Mouse (Mus musculus) megakaryocyte, embryonic 14.5 days (primary cell): ENCODE data around the gene Prss22.

Experiments
- FLI1 ChIP-seq: IDR thresholded peaks from 2 replicates; pipeline ENCODE4 v1.6.1; 2012; ENCODE audit warnings: low read length, inconsistent platforms, mixed read lengths
- GATA1 ChIP-seq: IDR thresholded peaks from 3 replicates; pipeline ENCODE4 v1.6.1; 2012; ENCODE audit warnings: mixed read lengths, low read length, inconsistent platforms, borderline replicate concordance

DNA sequence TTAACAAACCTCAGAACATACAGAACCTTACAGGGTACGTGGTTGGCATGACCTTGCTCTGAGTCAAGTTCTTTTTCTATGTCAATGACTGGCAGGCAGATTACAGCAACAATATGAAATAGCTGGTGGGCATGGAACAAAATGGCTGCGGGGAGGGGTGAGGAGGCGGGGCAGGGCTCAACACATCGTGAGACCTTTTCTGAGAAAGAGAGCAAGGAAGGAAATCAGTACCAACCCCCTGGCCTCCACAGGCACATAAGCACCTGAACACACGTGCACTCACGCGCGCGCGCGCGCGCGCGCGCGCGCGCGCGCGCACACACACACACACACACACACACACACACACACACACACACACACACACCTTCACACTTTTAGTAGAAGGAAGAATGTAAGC lies 32.7 kb upstream of the Prss22 start:
- TF ChIP-seq GATA1 = no peak
- no peak for TF ChIP-seq FLI1
